Mouse (Mus musculus): ENCODE measurements around the gene Hdac9.

The Hdac9 gene

DNA sequence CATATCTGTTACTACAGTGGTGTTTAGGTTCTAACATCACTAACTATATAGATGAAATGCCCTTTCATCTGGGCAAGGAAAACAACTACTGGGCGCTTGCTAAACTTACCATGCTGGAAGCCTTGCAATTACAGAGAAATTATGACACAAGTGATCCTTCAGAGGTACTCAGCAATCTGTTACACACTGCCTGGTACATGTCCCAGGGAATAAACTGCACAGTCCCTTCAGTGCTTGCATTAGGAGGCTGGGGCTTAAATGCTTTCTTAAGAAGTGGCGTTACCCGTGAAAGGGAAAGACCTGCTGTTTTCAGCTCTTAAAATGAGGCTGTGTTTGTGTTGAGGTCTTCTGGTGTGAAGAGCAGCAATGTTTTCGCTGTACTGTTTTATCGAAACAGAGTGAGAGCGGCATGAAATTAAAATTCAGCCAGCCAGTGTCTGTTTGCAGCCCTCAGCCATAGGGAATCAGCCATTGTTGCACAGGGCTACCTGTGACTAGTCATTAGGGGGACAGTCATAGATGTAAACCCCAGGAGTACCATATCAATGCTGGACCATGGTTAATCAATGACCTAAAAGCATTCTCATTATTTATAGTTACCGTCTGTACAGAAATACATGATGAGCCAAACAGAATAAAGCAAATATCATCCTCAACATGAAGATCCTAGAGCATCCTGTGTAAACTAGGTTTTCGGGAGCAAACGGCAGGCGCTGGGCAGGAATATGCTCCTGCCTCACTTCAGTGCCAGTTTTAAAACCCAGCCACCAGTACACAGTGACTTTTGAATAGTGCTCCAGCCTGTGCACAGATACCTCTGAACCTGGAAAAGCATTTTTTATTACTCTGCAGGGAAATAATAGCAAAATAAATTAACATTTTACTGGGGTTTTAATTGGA is 125.4 kb downstream of the Hdac9 start:
- no peaks in the 10 kb centered on the region; the same call in 1 of the 2 replicates for H3K27me3 ChIP-seq (ENCODE audit: control insufficient read depth, insufficient read depth, low read length, poor library complexity, severe bottlenecking)
- no peaks in the 10 kb centered on the region for H3K36me3 ChIP-seq (ENCODE audit: control insufficient read depth, insufficient read depth, low read length, poor library complexity, severe bottlenecking)
- DNase-seq (ENCODE audit: low read depth, low spot score), result no peak

DNA sequence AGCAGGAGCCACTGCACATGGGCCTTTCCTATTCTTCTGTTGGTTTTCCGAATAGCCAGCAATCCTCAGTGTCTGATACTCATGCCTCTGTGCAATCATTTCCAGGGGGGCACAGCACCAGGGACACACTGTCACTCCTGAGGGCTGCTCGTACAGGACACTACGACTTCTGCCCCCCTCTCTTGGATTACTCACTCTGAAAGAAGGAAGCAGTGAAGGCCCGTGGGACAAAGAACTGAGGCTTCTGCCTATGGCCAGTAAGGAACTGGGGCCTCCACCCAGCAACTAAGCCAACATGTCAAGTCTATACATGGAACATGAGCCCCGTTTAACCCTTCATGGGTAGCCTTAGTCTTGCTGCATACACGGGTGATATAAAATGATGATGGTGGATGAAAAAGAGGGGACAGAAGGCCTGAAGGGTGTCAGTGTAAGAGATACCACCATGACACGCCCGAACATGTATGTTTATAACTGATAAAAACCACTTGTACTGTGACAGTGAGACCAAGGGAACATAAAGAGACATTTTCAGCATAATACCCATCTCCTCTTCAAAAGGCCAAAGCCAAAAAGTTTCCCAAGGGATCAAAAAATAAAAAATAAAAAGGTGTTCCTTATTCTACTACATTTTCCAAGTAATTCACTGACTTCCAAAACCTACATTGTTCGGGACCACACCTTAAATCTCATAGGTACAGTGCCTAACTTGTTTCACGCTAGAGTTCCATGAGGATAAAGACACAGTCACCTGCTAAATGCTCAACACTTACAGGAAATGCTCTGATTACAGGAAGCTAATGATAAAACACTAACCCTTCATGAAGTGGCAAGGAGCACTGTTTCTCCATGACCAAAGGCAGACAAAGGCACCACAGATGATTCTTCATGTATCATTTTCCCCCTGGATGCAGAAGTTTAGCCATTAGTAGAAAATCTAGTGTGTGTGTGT is 127.6 kb downstream of the Hdac9 start:
- Histone ChIP-seq H3K27me3 (ENCODE audit: control insufficient read depth, insufficient read depth, low read length, poor library complexity, severe bottlenecking) (no peaks in the 10 kb centered on the region), H3K36me3 (ENCODE audit: control insufficient read depth, insufficient read depth, low read length, poor library complexity, severe bottlenecking) (no peaks in the 10 kb centered on the region)
- no peak for DNase-seq (ENCODE audit: low read depth, low spot score)

DNA sequence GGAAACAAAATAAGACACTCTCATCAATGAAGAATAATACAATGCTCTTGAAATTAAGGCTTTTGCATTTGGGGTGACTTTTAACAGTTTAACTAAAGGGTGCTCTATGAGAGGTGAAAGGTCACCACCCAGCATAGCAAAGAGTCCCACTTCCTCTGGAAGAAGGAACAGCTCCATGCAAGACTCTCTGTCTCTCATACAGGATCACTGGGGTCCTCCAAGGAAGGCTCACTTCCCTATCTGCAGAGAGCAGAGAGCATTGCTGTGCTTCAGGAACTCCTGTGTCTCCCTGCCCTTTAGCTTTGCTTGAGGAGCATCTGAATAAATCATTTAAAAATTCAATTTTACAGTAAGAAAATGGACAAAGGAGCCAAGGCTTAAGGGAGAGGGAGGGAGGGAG is 129.5 kb downstream of the Hdac9 start:
- no peak for DNase-seq (ENCODE audit: low read depth, low spot score)
- no peaks in the 10 kb centered on the region for H3K36me3 ChIP-seq (ENCODE audit: control insufficient read depth, insufficient read depth, low read length, poor library complexity, severe bottlenecking)
- H3K27me3 ChIP-seq (ENCODE audit: control insufficient read depth, insufficient read depth, low read length, poor library complexity, severe bottlenecking), result no peaks in the 10 kb centered on the region

DNA sequence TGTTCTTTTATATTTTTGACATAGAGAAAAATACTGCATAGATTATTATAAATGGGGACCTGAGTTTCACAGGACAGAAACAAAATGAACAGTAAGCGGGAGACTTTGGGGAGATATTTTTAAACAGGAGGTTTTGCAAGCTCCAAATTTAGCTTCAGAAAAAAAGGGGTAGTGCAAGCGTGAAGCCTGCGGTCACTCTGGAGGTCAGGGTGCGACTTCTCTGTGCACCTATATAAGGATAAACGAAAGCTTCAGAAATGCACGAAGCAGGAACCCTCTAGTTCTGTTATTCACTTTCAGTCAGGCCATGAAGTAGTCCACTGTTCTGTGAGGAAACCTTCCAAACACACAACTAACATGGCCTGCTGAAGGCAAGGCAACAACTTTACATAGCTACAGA is 133.3 kb downstream of the Hdac9 start:
- H3K36me3 ChIP-seq (ENCODE audit: control insufficient read depth, insufficient read depth, low read length, poor library complexity, severe bottlenecking), result no peaks in the 10 kb centered on the region
- DNase-seq (ENCODE audit: low read depth, low spot score), result peak; percentile 80
- H3K27me3 ChIP-seq (ENCODE audit: control insufficient read depth, insufficient read depth, low read length, poor library complexity, severe bottlenecking), result no peaks in the 10 kb centered on the region

DNA sequence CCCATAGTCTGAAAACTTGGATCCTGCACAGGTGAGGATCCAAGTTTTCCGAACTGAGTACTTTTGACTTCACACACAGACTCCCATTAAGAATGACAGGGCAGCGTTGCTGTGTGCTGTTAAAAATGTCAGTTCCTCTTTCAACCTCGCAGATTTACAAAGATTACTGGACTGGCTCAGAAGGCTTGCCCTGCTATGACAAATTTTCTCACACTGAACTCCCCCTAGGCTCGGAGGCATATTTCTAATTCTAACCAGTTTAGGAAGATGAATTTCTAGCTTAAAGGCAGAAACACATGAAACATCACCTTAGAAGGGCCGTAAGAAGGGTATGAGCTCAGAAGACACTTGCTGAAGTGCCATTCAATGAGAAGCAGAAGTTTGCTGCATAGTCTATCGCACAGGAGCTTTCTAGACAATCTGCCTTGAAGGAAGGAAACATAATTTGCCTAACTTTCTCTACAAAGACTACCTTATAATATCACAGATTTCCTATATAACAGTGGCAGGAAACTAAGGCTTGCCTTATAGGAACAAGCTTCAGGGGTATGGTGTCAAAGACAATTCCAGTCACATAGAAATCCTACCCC is 137.4 kb downstream of the Hdac9 start:
- no peaks in the 10 kb centered on the region for H3K27me3 ChIP-seq (ENCODE audit: control insufficient read depth, insufficient read depth, low read length, poor library complexity, severe bottlenecking)
- H3K36me3 ChIP-seq (ENCODE audit: control insufficient read depth, insufficient read depth, low read length, poor library complexity, severe bottlenecking), result no peaks in the 10 kb centered on the region
- DNase-seq (ENCODE audit: low read depth, low spot score), result peak; percentile 69

DNA sequence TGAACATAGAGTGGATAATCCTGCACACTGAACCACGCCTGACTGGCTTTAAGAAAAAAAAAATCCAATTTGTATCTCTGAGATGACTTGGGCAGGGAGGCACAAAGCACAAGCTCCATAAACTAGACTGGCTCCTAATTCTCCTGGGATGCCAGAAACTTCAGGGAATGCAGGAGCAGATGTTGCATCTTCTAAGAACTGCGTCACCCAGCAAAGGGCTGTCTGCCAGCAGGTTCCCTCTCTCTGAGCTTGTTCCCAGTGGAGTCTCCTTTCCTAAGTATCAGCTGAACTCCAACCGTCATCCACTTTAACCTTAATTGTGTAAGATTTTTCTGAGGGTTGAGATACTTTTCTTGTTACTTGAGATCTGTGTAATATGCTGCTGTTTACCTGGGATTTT is 140.7 kb downstream of the Hdac9 start:
- DNase-seq (ENCODE audit: low read depth, low spot score), result no peak
- Histone ChIP-seq H3K27me3 (ENCODE audit: control insufficient read depth, insufficient read depth, low read length, poor library complexity, severe bottlenecking) (no peaks in the 10 kb centered on the region), H3K36me3 (ENCODE audit: control insufficient read depth, insufficient read depth, low read length, poor library complexity, severe bottlenecking) (no peaks in the 10 kb centered on the region)

DNA sequence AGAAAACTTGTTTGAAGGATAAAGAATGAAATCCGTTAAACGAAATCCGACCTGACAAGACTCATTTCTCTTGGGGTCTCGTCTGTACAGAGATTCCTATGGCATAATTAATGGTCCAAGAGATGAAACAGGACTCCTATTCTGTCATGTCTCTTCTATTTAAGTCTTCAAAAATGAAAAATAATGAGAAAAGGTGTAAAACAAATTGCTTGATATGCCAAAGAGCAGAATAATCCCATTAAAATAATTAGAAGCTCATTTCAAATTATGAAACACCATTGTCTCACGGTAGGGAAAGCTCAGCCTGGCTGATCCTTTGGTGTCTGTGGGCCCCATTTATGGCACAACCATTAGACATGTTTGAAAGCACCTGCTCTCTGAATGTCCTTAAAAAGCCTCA is 142.8 kb downstream of the Hdac9 start:
- Histone ChIP-seq H3K36me3 (ENCODE audit: control insufficient read depth, insufficient read depth, low read length, poor library complexity, severe bottlenecking) (no peaks in the 10 kb centered on the region), H3K27me3 (ENCODE audit: control insufficient read depth, insufficient read depth, low read length, poor library complexity, severe bottlenecking) (no peaks in the 10 kb centered on the region)
- no peak for DNase-seq (ENCODE audit: low read depth, low spot score)

DNA sequence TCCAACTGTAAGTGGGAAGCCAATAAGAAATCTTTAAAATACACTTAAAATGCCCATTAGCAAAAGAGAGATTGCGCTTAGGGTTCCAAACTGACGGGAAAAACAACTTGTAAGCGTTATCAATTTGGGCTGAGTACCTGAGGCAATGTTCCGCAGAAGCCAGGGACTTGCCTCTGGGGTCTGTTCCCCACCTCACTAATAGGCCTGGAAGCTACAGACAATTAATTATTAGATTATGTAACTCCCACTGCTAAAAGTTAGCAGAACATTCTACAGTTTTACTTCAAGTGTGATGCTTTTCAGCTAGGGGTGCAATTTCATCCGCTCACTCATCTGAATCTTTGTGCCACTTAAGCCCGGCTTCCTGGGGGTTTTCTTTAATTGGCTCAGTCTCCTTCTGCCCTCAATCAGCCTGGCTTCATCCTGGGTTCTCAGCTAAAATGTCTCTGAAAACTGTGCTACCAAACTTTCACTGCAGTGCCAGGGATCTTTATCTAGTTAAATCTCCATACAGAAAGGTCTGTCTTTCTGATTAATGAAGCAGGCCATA is 149.6 kb downstream of the Hdac9 start:
- Histone ChIP-seq H3K36me3 (ENCODE audit: control insufficient read depth, insufficient read depth, low read length, poor library complexity, severe bottlenecking) (no peaks in the 10 kb centered on the region), H3K27me3 (ENCODE audit: control insufficient read depth, insufficient read depth, low read length, poor library complexity, severe bottlenecking) (no peaks in the 10 kb centered on the region)
- DNase-seq (ENCODE audit: low read depth, low spot score), result no peak

DNA sequence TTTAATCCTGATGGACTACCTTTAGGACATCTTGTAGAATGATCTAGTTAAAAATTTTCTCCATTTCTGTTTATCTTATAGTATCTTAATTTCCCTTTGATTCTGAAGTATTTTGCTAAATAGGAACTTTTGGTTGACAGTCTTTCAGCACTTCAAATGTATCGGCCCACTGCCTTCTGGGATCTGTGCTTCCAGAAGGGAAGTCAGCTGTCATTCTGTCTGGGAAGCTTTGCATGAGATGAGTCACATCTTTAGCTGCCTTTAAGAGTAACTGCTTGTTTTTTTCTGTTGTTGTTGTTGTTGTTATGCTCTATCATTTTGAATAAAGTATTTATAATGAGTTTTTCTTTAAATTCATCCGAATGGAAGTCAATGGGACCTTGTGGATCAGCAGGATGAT is 169.6 kb downstream of the Hdac9 start:
- Histone ChIP-seq H3K36me3 (ENCODE audit: control insufficient read depth, insufficient read depth, low read length, poor library complexity, severe bottlenecking) (no peaks in the 10 kb centered on the region), H3K27me3 (ENCODE audit: control insufficient read depth, insufficient read depth, low read length, poor library complexity, severe bottlenecking) (no peaks in the 10 kb centered on the region)
- no peak for DNase-seq (ENCODE audit: low read depth, low spot score)

DNA sequence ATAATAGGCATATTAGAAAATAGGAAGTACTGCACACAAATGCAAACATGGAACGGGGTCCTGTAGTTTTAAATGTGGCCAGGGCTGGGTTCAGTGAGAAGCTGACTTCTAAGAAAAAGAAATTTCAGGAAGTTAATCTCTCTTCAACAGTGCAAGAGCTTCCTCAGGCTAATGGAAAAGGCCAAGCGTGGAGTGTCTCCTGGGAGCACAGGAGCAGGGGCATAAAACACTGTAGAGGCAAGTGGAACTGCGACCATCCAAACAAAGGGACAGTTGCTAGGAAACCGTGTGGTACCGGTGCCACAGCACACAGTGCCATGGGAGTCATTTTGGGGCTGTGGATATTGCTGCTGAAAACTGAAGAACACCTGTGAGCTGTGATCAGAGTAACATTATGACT is 191.7 kb downstream of the Hdac9 start:
- no peaks in the 10 kb centered on the region for H3K36me3 ChIP-seq (ENCODE audit: control insufficient read depth, insufficient read depth, low read length, poor library complexity, severe bottlenecking)
- DNase-seq (ENCODE audit: low read depth, low spot score), result peak; percentile 31
- no peaks in the 10 kb centered on the region for H3K27me3 ChIP-seq (ENCODE audit: control insufficient read depth, insufficient read depth, low read length, poor library complexity, severe bottlenecking)

DNA sequence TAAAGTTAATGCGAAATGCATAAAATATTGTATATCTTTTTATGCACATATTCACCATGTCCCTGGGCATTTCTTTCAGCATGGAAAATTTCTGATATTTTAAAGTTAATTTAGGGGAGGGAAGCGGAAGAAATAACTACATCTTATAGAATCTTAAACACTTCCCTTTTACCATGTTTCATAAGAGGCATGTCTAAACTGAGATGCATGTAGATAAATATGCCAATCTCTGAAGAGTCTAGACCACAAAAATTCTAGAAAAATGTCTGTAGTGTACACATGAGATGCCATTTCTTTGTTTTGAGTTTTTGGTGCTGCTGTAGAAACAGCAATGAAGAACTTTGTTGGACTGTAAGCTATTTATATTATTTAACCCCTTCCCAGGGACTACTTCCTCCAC is 192.6 kb downstream of the Hdac9 start:
- H3K27me3 ChIP-seq (ENCODE audit: control insufficient read depth, insufficient read depth, low read length, poor library complexity, severe bottlenecking), result no peaks in the 10 kb centered on the region
- peak; percentile 29 for DNase-seq (ENCODE audit: low read depth, low spot score)
- H3K36me3 ChIP-seq (ENCODE audit: control insufficient read depth, insufficient read depth, low read length, poor library complexity, severe bottlenecking), result no peaks in the 10 kb centered on the region

DNA sequence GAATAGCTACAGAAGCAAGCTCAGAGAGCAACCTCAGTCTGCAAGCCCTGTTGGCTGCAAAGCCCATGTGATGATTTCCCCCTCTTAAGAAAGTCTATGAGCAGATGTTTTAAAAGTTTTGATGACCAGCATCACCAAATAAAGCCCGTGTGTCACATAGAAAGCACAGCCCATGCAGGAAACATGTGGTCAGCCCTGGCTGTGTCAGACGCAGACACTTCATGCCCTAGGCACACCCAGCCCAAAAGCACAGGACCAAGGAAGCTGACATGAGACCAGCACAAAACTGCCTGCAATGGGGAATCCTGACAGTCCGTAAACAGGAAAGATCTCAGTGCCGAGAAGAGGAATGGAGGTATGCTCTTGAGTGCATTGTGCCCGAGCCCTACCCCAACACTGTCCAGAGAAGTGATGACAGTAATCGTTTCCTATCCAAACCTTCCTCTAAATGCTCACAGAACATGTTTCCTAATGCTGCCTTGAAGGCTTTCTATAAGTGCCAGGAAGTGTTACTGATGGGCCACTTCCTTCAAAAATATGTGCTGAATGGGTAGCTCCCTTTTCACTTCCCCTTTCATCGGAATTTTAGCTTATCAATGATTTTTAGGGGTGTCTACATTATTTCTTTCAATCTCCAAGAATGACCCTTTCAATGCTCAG is 193.9 kb downstream of the Hdac9 start:
- Histone ChIP-seq H3K27me3 (ENCODE audit: control insufficient read depth, insufficient read depth, low read length, poor library complexity, severe bottlenecking) (no peaks in the 10 kb centered on the region), H3K36me3 (ENCODE audit: control insufficient read depth, insufficient read depth, low read length, poor library complexity, severe bottlenecking) (no peaks in the 10 kb centered on the region)
- peak; percentile 72 for DNase-seq (ENCODE audit: low read depth, low spot score)

DNA sequence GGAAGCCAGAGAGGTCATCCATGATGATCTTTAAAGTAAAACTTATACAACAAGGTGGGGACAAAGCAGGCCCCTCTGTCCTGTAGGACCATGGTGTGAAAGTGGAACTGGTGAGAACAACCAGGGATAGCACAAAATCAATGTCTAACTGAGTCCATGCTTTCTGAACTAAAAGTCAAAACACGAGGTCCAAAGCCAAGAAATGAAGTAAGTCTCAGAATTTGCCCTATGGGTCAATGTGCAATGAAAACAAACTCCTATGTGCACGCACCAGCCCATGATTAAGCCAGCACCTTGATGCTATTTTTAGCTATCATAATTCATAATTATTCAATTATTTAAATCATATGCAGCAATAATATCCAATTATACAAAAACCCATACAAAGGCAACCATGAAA is 196.0 kb downstream of the Hdac9 start:
- H3K36me3 ChIP-seq (ENCODE audit: control insufficient read depth, insufficient read depth, low read length, poor library complexity, severe bottlenecking), result no peaks in the 10 kb centered on the region
- no peaks in the 10 kb centered on the region for H3K27me3 ChIP-seq (ENCODE audit: control insufficient read depth, insufficient read depth, low read length, poor library complexity, severe bottlenecking)
- DNase-seq (ENCODE audit: low read depth, low spot score), result no peak

DNA sequence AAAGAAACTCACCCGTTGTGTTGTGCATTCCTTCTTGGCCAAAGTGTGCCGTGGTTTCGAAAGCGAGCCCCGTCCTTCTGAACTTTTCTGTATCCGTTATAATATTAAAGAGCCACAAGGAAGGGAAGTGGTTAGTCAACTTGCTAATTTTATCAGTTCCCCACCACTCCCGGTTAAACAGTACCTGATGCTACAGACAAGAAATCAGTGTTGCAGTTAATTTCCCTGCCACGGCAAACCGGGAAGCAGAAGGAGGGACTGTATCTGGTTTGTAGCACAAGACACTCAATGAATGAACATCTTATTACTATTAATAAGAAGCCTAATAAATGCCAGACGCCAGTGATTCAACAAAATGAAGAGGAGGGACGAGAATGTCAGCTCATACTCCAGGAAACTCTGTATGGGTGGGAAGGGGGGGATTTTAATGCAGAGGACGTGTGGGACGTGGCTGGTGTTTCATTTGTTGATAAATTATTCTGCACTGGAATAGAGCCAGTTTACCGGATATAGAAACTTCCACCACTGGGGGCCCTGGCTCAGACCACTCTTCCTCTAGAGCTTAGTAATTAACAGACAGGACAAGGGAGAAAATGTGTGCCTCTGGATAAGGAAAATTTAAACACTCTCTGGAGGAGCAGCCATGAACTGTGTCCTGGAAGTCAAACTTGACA is 202.5 kb downstream of the Hdac9 start:
- Histone ChIP-seq H3K36me3 (ENCODE audit: control insufficient read depth, insufficient read depth, low read length, poor library complexity, severe bottlenecking) (no peaks in the 10 kb centered on the region), H3K27me3 (ENCODE audit: control insufficient read depth, insufficient read depth, low read length, poor library complexity, severe bottlenecking) (no peaks in the 10 kb centered on the region)
- peak; percentile 30 for DNase-seq (ENCODE audit: low read depth, low spot score)
